Mouse (Mus musculus) megakaryocyte, embryonic 14.5 days (primary cell): ENCODE data around the gene Ush1g.

Experiments used
- FLI1 ChIP-seq: IDR thresholded peaks from 2 replicates; pipeline ENCODE4 v1.6.1; 2012; ENCODE audit warnings: low read length, inconsistent platforms, mixed read lengths
- GATA1 ChIP-seq: IDR thresholded peaks from 3 replicates; pipeline ENCODE4 v1.6.1; 2012; ENCODE audit warnings: mixed read lengths, low read length, inconsistent platforms, borderline replicate concordance

DNA sequence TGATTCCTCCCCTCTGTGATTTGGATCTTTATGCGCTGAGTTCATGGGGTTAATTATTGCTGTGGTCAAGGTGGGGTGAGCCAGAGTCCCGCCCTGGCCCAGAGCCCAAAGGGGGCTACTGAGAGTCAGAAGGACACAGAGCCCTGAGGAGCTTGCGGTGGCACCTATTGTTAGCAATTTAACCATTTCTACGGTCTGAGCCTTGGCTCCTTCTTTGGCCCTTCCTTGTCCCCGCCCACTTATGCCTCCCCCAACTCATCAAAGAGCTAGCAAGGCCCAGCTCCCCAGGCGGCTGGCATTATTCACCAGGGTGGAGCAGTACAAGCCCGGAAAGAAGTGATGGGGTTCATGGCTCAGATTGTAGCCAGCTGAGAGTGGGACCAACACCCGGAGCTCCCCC, 15.0 kb downstream of the Ush1g start, which contains the start of gene Otop2:
- no peak for TF ChIP-seq GATA1
- no peak for TF ChIP-seq FLI1
